Mouse (Mus musculus): ENCODE measurements around the gene Orm1. TPM values are rescaled to one million over a fixed set of nuclear protein-coding genes. Genes with fewer than 3 reads are reported as not detected.

Orm1 gene
- total and polyA plus RNA-seq, 3 experiments = not detected

DNA sequence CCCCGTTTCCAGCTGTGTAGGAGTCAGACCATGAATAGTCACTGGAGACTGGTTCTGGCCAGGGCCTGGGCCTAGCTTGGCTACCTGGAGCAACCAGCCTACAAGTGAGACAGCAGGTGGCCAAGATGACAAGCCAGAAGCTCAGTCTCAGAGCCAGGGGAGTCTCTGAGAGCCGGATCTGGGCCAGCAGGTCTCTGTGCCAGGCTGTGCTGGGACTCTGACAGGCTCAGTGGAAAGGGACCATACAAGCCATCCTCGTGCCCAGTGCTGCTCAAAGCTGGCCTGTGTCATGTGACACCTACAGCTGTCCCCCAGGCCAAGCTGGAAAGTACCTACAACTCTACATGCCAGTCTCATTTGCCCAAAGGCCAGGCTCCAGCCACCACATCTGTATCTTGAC, 36.0 kb upstream of the Orm1 start:
- H3K36me3 ChIP-seq (ENCODE audit: control insufficient read depth in 1 of 2, insufficient read depth in 2 of 2, low read length in 2 of 2) = no peaks in the 10 kb centered on the region
- no peak overlapping the region for H3K27ac ChIP-seq (ENCODE audit: control insufficient read depth, low read depth, low read length)
- no peaks in the 10 kb centered on the region for H3K9me3 ChIP-seq (replicated peaks; ENCODE audit: insufficient read depth, low read length)
- H3K79me2 ChIP-seq (ENCODE audit: control insufficient read depth, insufficient read depth, low read length, poor library complexity) = no peaks in the 10 kb centered on the region
- TF ChIP-seq CTCF (IDR thresholded peaks at IDR 0.05 in 2 of 3, conservative IDR thresholded peaks at IDR 0.05 in 1 of 3; ENCODE audit: control insufficient read depth in 1 of 3, insufficient read depth in 1 of 3, low read depth in 2 of 3, low read length in 3 of 3, poor library complexity in 1 of 3, severe bottlenecking in 1 of 3) (no peak), POLR2AphosphoS2 (IDR thresholded peaks at IDR 0.05; ENCODE audit: low read length) (no peak), EP300 (IDR thresholded peaks at IDR 0.05; ENCODE audit: low read depth in 1 of 2, low read length in 2 of 2) (no peak), ELF1 (IDR thresholded peaks at IDR 0.05; ENCODE audit: low read depth, low read length) (no peak), GABPA (IDR thresholded peaks at IDR 0.05; ENCODE audit: low read depth, low read length) (no peak), MEF2A (IDR thresholded peaks at IDR 0.05; ENCODE audit: extremely low read depth, insufficient replicate concordance, low read depth, low read length, poor library complexity, severe bottlenecking) (no peak), KAT2A (conservative IDR thresholded peaks at IDR 0.05; ENCODE audit: low read depth, low read length) (no peak), SIN3A (IDR thresholded peaks at IDR 0.05; ENCODE audit: low read length) (no peak), CHD1 (IDR thresholded peaks at IDR 0.05; ENCODE audit: low read depth, low read length) (no peak), MYC (IDR thresholded peaks at IDR 0.05; ENCODE audit: low read depth, low read length) (no peak), POLR2A (IDR thresholded peaks at IDR 0.05; ENCODE audit: control insufficient read depth in 1 of 2, insufficient read depth in 1 of 2, low read depth in 1 of 2, low read length in 2 of 2, poor library complexity in 1 of 2) (no peak), MAX (IDR thresholded peaks at IDR 0.05; ENCODE audit: low read length) (no peak), RCOR1 (IDR thresholded peaks at IDR 0.05; ENCODE audit: low read depth, low read length) (no peak), TCF12 (IDR thresholded peaks at IDR 0.05; ENCODE audit: low read depth, low read length) (no peak), ZMIZ1 (IDR thresholded peaks at IDR 0.05; ENCODE audit: low read depth, low read length) (no peak), E2F4 (IDR thresholded peaks at IDR 0.05; ENCODE audit: borderline replicate concordance, low read depth, low read length) (no peak), HCFC1 (IDR thresholded peaks at IDR 0.05; ENCODE audit: low read depth, low read length) (no peak), UBTF (IDR thresholded peaks at IDR 0.05; ENCODE audit: borderline replicate concordance, insufficient read depth, low read depth, low read length) (no peak), JUND (IDR thresholded peaks at IDR 0.05; ENCODE audit: low read depth, low read length) (no peak), ETS1 (IDR thresholded peaks at IDR 0.05; ENCODE audit: low read depth, low read length) (no peak)
- no peak overlapping the region for H3K9ac ChIP-seq (ENCODE audit: control insufficient read depth, low read depth, low read length, poor library complexity, severe bottlenecking)
- no peaks in the 10 kb centered on the region for H3K4me1 ChIP-seq (ENCODE audit: control insufficient read depth in 1 of 2, insufficient read depth in 2 of 2, low read length in 2 of 2)
- DNase-seq (ENCODE audit: low read depth, low spot score) = no peak
- H3K4me3 ChIP-seq (ENCODE audit: control insufficient read depth in 1 of 2, insufficient read depth in 1 of 2, low read depth in 2 of 2, low read length in 2 of 2) = no peak overlapping the region
- H3K27me3 ChIP-seq (ENCODE audit: control insufficient read depth in 1 of 2, insufficient read depth in 2 of 2, low read length in 2 of 2) = no peaks in the 10 kb centered on the region

- Histone ChIP-seq H3K27me3 (ENCODE audit: control insufficient read depth in 1 of 2, insufficient read depth in 2 of 2, low read length in 2 of 2) (no peaks in the 10 kb centered on the region), H3K9me3 (replicated peaks; ENCODE audit: insufficient read depth, low read length) (no peaks in the 10 kb centered on the region), H3K36me3 (ENCODE audit: control insufficient read depth in 1 of 2, insufficient read depth in 2 of 2, low read length in 2 of 2) (no peaks in the 10 kb centered on the region), H3K27ac (ENCODE audit: control insufficient read depth, low read depth, low read length) (no peak overlapping the region), H3K9ac (ENCODE audit: control insufficient read depth, low read depth, low read length, poor library complexity, severe bottlenecking) (no peak overlapping the region), H3K4me3 (ENCODE audit: control insufficient read depth in 1 of 2, insufficient read depth in 1 of 2, low read depth in 2 of 2, low read length in 2 of 2) (no peak overlapping the region), H3K4me1 (ENCODE audit: control insufficient read depth in 1 of 2, insufficient read depth in 2 of 2, low read length in 2 of 2) (no peaks in the 10 kb centered on the region), H3K79me2 (ENCODE audit: control insufficient read depth, insufficient read depth, low read length, poor library complexity) (no peaks in the 10 kb centered on the region)
- DNase-seq (ENCODE audit: low read depth, low spot score) = no peak
- no peak for TF ChIP-seq SMC3 (IDR thresholded peaks at IDR 0.05; ENCODE audit: low read depth, low read length)
- TF ChIP-seq JUND (IDR thresholded peaks at IDR 0.05; ENCODE audit: low read depth, low read length) = no peak
These were observed 34.0 kb upstream of the Orm1 start for GRCm38 (mm10) chr4:63310247-63310855.
